Mouse (Mus musculus) kidney, postnatal 0 days (tissue): ENCODE data around the gene Skint4. TPM values are rescaled to one million over a fixed set of nuclear protein-coding genes. Genes with fewer than 3 reads are reported as not detected.

ENCODE experiments used
- ATAC-seq: fragments of 200-750 bp; cut with Nextera tagmentation; replicated peaks from 2 replicates; pipeline ENCODE4 v1.8.0; 2017; ENCODE audit warnings: low read depth, moderate number of reproducible peaks, moderate TSS enrichment, moderate library complexity; ENCODE audit not compliant: low FRiP score
- DNase-seq: peaks from one replicate; pipeline ENCODE4 v3.0.0-alpha.2; 2016; ENCODE audit warnings: low spot score
- H3K27ac ChIP-seq: fragments of 300-500 bp; sonication (generic); 2 replicates; pipeline ENCODE4 v1.5.1; 2014; ENCODE audit warnings: mild to moderate bottlenecking
- H3K27me3 ChIP-seq: fragments of 300-500 bp; sonication (generic); 2 replicates; pipeline ENCODE4 v1.6.1; 2014; ENCODE audit warnings: low read length, mixed read lengths; ENCODE audit not compliant: insufficient read depth
- H3K36me3 ChIP-seq: fragments of 300-500 bp; sonication (generic); 2 replicates; pipeline ENCODE4 v1.6.1; 2014; ENCODE audit warnings: low read length, mixed read lengths; ENCODE audit not compliant: insufficient read depth
- H3K4me1 ChIP-seq: fragments of 300-500 bp; sonication (generic); replicated peaks from 2 replicates; pipeline ENCODE4 v1.6.1; 2014; ENCODE audit warnings: antibody characterized with exemption, low read length, mixed read lengths; ENCODE audit not compliant: insufficient read depth
- H3K4me2 ChIP-seq: fragments of 300-500 bp; sonication (generic); 2 replicates; pipeline ENCODE4 v1.6.1; 2014; ENCODE audit warnings: mild to moderate bottlenecking, low read length, moderate library complexity, mixed read lengths
- H3K4me3 ChIP-seq: fragments of 300-500 bp; sonication (generic); replicated peaks from 2 replicates; pipeline ENCODE4 v1.5.1; 2014; ENCODE audit warnings: low read depth, low read length
- H3K9ac ChIP-seq: fragments of 300-500 bp; sonication (generic); 2 replicates; pipeline ENCODE4 v1.6.1; 2014; ENCODE audit warnings: low read depth, low read length
- H3K9me3 ChIP-seq: fragments of 300-500 bp; sonication (generic); replicated peaks from 2 replicates; pipeline ENCODE4 v1.6.1; 2016; ENCODE audit warnings: low read length, inconsistent platforms, mixed read lengths
- CTCF ChIP-seq: IDR thresholded peaks from 2 replicates; pipeline ENCODE4 v1.5.1; 2016; ENCODE audit warnings: antibody characterized with exemption, low read depth, mild to moderate bottlenecking, moderate library complexity
- polyA plus RNA-seq: library from polyadenylated mRNA; unstranded; fragments of >200 nt; fragmentation: Nextera tagmentation; extraction: Ambion mirVana; gene quantifications from 2 replicates; pipeline ENCODE4 v1.2.1, GENCODE M21; 2015

Skint4 gene
- polyA plus RNA-seq = not detected in 2 replicates

GRCm38 (mm10) chr4:112071716-112072115, at the start of gene Skint4:
Gene Skint4 (plus strand): TSS chr4:112072016.
- Histone ChIP-seq H3K4me2 (no peak within 1 kb of the TSS), H3K9ac (no peak within 1 kb of the TSS), H3K27ac (no peak within 1 kb of the TSS), H3K27me3 (no peaks in the 10 kb centered on the region), H3K4me3 (no peak within 1 kb of the TSS), H3K9me3 (no peaks in the 10 kb centered on the region), H3K4me1 (no peaks in the 10 kb centered on the region), H3K36me3 (no peaks in the 10 kb centered on the region)
- ATAC-seq = no peak
- DNase-seq = no peak
- TF ChIP-seq CTCF = no peak

Other genes with a start within 250 kb of the Skint4 start
- 6.0 and 6.7 TPM in 2 replicates for gene Slc5a9, start 169.1 kb upstream of the Skint4 start, polyA plus RNA-seq
- gene Skint8, start 152.6 kb upstream of the Skint4 start, polyA plus RNA-seq = not detected in 2 replicates
- gene Skint7, start 99.1 kb upstream of the Skint4 start, polyA plus RNA-seq = not detected in 2 replicates
- not detected in 2 replicates for gene Skint1, start 65.7 kb upstream of the Skint4 start, polyA plus RNA-seq
- 0.04 and 0.05 TPM in 2 replicates for gene Skint3, start 160.2 kb downstream of the Skint4 start, polyA plus RNA-seq